Mouse (Mus musculus): ENCODE measurements at regions not wholly inside any gene's neighbourhood (a gene's known extent, or its start where the extent isn't known, plus 50 kb on each side); places are given as distances from the start of the nearest gene placed in this dataset.

- Histone ChIP-seq H3K27ac (ENCODE audit: low read length) (peak overlapping the region; percentile 73; the same call in 1 of the 2 replicates), H3K9me3 (ENCODE audit: control insufficient read depth, low read length) (no peaks in the 10 kb centered on the region), H3K4me1 (ENCODE audit: control insufficient read depth, insufficient read depth, low read length) (peaks cover 2% of the 10 kb centered on the region; the same call in 1 of the 2 replicates), H3K4me3 (ENCODE audit: low read length) (no peak overlapping the region), H3K27me3 (replicated peaks; ENCODE audit: control insufficient read depth, insufficient read depth, low read length) (no peaks in the 10 kb centered on the region), H3K4me2 (ENCODE audit: low read depth, low read length) (0 out of 2 replicates have a peak overlapping the region, but pooled peaks have one; percentile 19), H3K36me3 (ENCODE audit: control insufficient read depth, insufficient read depth, low read length) (no peaks in the 10 kb centered on the region), H3K9ac (ENCODE audit: low read depth, low read length) (no peak overlapping the region)
- WGBS: 46% methylated on average over 8 of the region's 8 CpGs
- peak; percentile 96 for ATAC-seq
Measured at GRCm38 (mm10) chr3:143822564-143823394, 382.2 kb downstream of the Lmo4 start.

DNA sequence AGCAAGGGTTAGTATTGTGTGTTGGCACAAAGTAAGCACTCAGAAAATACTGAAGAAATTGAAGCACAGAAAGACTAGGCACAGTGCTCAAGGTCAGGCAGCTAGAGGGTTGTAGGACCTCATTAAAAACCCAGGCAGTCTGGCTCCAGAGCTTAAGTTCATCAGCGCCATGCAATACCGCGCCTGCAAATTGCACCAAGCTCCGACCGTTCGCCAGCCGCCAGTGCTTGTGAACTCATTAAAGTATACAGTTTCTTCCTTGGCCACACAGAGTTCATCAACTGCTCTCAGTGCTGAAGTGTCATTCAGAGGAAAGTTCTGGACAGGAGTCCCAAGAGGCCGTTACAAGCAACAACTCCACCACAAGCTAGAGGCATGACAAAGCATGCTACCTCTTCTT lies 397.5 kb downstream of the Lmo4 start:
- Histone ChIP-seq H3K27ac (ENCODE audit: low read length) (peak overlapping the region; percentile 20; the same call in 1 of the 2 replicates), H3K4me2 (ENCODE audit: low read depth, low read length) (no peak overlapping the region), H3K9ac (ENCODE audit: low read depth, low read length) (no peak overlapping the region), H3K27me3 (replicated peaks; ENCODE audit: control insufficient read depth, insufficient read depth, low read length) (no peaks in the 10 kb centered on the region), H3K9me3 (ENCODE audit: control insufficient read depth, low read length) (no peaks in the 10 kb centered on the region), H3K36me3 (ENCODE audit: control insufficient read depth, insufficient read depth, low read length) (no peaks in the 10 kb centered on the region), H3K4me3 (ENCODE audit: low read length) (no peak overlapping the region), H3K4me1 (ENCODE audit: control insufficient read depth, insufficient read depth, low read length) (no peaks in the 10 kb centered on the region)
- WGBS: 78% methylated on average over 8 of the region's 8 CpGs
- ATAC-seq: peak; percentile 68

GRCm38 (mm10) chr3:143806940-143807339 lies 398.1 kb downstream of the Lmo4 start:
- Histone ChIP-seq H3K9ac (ENCODE audit: low read depth, low read length) (no peak overlapping the region), H3K4me3 (ENCODE audit: low read length) (no peak overlapping the region), H3K4me1 (ENCODE audit: control insufficient read depth, insufficient read depth, low read length) (no peaks in the 10 kb centered on the region), H3K27ac (ENCODE audit: low read length) (peak overlapping the region; percentile 20; the same call in 1 of the 2 replicates), H3K36me3 (ENCODE audit: control insufficient read depth, insufficient read depth, low read length) (no peaks in the 10 kb centered on the region), H3K27me3 (replicated peaks; ENCODE audit: control insufficient read depth, insufficient read depth, low read length) (no peaks in the 10 kb centered on the region), H3K4me2 (ENCODE audit: low read depth, low read length) (no peak overlapping the region), H3K9me3 (ENCODE audit: control insufficient read depth, low read length) (no peaks in the 10 kb centered on the region)
- WGBS: 45% methylated on average over 3 of the region's 3 CpGs
- ATAC-seq: peak; percentile 72

- Histone ChIP-seq H3K36me3 (ENCODE audit: control insufficient read depth, insufficient read depth, low read length) (no peaks in the 10 kb centered on the region), H3K27me3 (replicated peaks; ENCODE audit: control insufficient read depth, insufficient read depth, low read length) (no peaks in the 10 kb centered on the region), H3K9ac (ENCODE audit: low read depth, low read length) (no peak overlapping the region), H3K9me3 (ENCODE audit: control insufficient read depth, low read length) (no peaks in the 10 kb centered on the region), H3K4me2 (ENCODE audit: low read depth, low read length) (no peak overlapping the region), H3K4me3 (ENCODE audit: low read length) (no peak overlapping the region), H3K4me1 (ENCODE audit: control insufficient read depth, insufficient read depth, low read length) (no peaks in the 10 kb centered on the region), H3K27ac (ENCODE audit: low read length) (no peak overlapping the region)
- WGBS: 56% methylated on average over 5 of the region's 5 CpGs
- no peak for ATAC-seq
Measured at GRCm38 (mm10) chr3:143797850-143798249, 407.2 kb downstream of the Lmo4 start.

DNA sequence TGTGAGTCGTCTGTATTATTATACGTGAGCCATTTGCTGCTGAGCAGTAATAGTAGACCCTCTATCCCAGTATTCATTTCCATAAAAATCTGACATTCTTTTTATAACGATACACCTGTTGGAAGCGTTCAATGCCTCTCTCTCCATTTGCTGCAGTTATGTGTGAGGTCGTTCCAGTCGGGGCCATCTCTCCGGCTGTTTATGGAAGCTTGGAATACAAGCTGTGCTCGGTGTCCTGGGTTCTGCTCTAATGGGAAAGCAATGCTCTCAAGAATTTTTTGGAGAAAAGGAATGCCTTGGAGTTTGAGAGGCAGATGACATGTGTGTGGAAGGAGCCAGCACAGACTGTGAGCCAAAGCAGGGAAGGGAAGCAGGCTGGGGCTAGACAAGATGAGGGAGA lies 414.1 kb downstream of the Lmo4 start:
- Histone ChIP-seq H3K9me3 (ENCODE audit: control insufficient read depth, low read length) (no peaks in the 10 kb centered on the region), H3K9ac (ENCODE audit: low read depth, low read length) (no peak overlapping the region), H3K4me2 (ENCODE audit: low read depth, low read length) (no peak overlapping the region), H3K4me1 (ENCODE audit: control insufficient read depth, insufficient read depth, low read length) (no peaks in the 10 kb centered on the region), H3K27me3 (replicated peaks; ENCODE audit: control insufficient read depth, insufficient read depth, low read length) (no peaks in the 10 kb centered on the region), H3K27ac (ENCODE audit: low read length) (no peak overlapping the region), H3K4me3 (ENCODE audit: low read length) (no peak overlapping the region), H3K36me3 (ENCODE audit: control insufficient read depth, insufficient read depth, low read length) (no peaks in the 10 kb centered on the region)
- WGBS: 81% methylated on average over 8 of the region's 8 CpGs
- ATAC-seq: no peak

GRCm38 (mm10) chr3:143789932-143790570 lies 415.0 kb downstream of the Lmo4 start:
- no peak overlapping the region for H3K4me3 ChIP-seq (ENCODE audit: low read length)
- H3K9ac ChIP-seq (ENCODE audit: low read depth, low read length): no peak overlapping the region
- H3K4me1 ChIP-seq (ENCODE audit: control insufficient read depth, insufficient read depth, low read length): no peaks in the 10 kb centered on the region
- no peaks in the 10 kb centered on the region for H3K27me3 ChIP-seq (replicated peaks; ENCODE audit: control insufficient read depth, insufficient read depth, low read length)
- H3K4me2 ChIP-seq (ENCODE audit: low read depth, low read length): no peak overlapping the region
- ATAC-seq: no peak
- no peak overlapping the region for H3K27ac ChIP-seq (ENCODE audit: low read length)
- no peaks in the 10 kb centered on the region for H3K36me3 ChIP-seq (ENCODE audit: control insufficient read depth, insufficient read depth, low read length)
- WGBS: 53% methylated on average over 8 of the region's 8 CpGs
- H3K9me3 ChIP-seq (ENCODE audit: control insufficient read depth, low read length): no peaks in the 10 kb centered on the region

GRCm38 (mm10) chr3:143786889-143787288 lies 418.1 kb downstream of the Lmo4 start:
- no peaks in the 10 kb centered on the region for H3K36me3 ChIP-seq (ENCODE audit: control insufficient read depth, insufficient read depth, low read length)
- ATAC-seq: peak; percentile 96
- H3K9ac ChIP-seq (ENCODE audit: low read depth, low read length): no peak overlapping the region
- no peaks in the 10 kb centered on the region for H3K27me3 ChIP-seq (replicated peaks; ENCODE audit: control insufficient read depth, insufficient read depth, low read length)
- H3K9me3 ChIP-seq (ENCODE audit: control insufficient read depth, low read length): no peaks in the 10 kb centered on the region
- H3K4me3 ChIP-seq (ENCODE audit: low read length): no peak overlapping the region
- H3K27ac ChIP-seq (ENCODE audit: low read length): no peak overlapping the region
- no peak overlapping the region for H3K4me2 ChIP-seq (ENCODE audit: low read depth, low read length)
- WGBS: 77% methylated on average over 8 of the region's 8 CpGs
- no peaks in the 10 kb centered on the region for H3K4me1 ChIP-seq (ENCODE audit: control insufficient read depth, insufficient read depth, low read length)

DNA sequence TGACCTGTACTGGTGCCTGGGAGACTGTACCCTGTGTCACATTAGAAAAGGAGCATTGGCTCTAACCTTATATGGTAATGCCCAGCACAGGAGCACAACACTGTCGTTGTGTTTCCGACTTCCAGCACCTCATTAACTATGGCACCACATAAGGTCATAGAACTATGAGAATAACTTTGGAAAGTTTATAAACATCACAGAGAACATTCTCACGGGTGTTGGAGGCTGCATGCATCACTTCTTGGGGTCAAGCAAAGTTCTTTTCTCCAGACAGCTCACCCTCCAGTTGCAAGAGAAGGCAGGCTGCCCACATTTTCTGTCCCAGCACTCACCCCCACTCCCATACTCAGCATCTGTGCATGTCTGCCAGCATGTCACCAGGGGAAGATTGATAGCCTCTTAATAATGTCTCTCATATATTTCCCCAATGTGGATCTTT lies 420.6 kb downstream of the Lmo4 start:
- peak; percentile 14; the same call in 1 of the 2 replicates for ATAC-seq
- H3K4me1 ChIP-seq (ENCODE audit: control insufficient read depth, insufficient read depth, low read length): no peaks in the 10 kb centered on the region
- WGBS: 51% methylated on average over 3 of the region's 3 CpGs
- H3K4me3 ChIP-seq (ENCODE audit: low read length): no peak overlapping the region
- no peaks in the 10 kb centered on the region for H3K9me3 ChIP-seq (ENCODE audit: control insufficient read depth, low read length)
- H3K27me3 ChIP-seq (replicated peaks; ENCODE audit: control insufficient read depth, insufficient read depth, low read length): no peaks in the 10 kb centered on the region
- H3K27ac ChIP-seq (ENCODE audit: low read length): no peak overlapping the region
- H3K36me3 ChIP-seq (ENCODE audit: control insufficient read depth, insufficient read depth, low read length): no peaks in the 10 kb centered on the region
- no peak overlapping the region for H3K9ac ChIP-seq (ENCODE audit: low read depth, low read length)
- no peak overlapping the region for H3K4me2 ChIP-seq (ENCODE audit: low read depth, low read length)

- no peaks in the 10 kb centered on the region for H3K9me3 ChIP-seq (ENCODE audit: control insufficient read depth, low read length)
- ATAC-seq: no peak
- no peak overlapping the region for H3K4me2 ChIP-seq (ENCODE audit: low read depth, low read length)
- WGBS: 66% methylated on average over 2 of the region's 2 CpGs
- no peaks in the 10 kb centered on the region for H3K27me3 ChIP-seq (replicated peaks; ENCODE audit: control insufficient read depth, insufficient read depth, low read length)
- no peak overlapping the region for H3K9ac ChIP-seq (ENCODE audit: low read depth, low read length)
- H3K27ac ChIP-seq (ENCODE audit: low read length): no peak overlapping the region
- no peak overlapping the region for H3K4me3 ChIP-seq (ENCODE audit: low read length)
- H3K36me3 ChIP-seq (ENCODE audit: control insufficient read depth, insufficient read depth, low read length): no peaks in the 10 kb centered on the region
- H3K4me1 ChIP-seq (ENCODE audit: control insufficient read depth, insufficient read depth, low read length): no peaks in the 10 kb centered on the region
Measured at GRCm38 (mm10) chr3:143778161-143778560, 426.9 kb downstream of the Lmo4 start.

Measured in intestine, embryonic 16.5 days (tissue).